9 mouse cellular contexts compared by ENCODE assay signal in the genomic region with DNA sequence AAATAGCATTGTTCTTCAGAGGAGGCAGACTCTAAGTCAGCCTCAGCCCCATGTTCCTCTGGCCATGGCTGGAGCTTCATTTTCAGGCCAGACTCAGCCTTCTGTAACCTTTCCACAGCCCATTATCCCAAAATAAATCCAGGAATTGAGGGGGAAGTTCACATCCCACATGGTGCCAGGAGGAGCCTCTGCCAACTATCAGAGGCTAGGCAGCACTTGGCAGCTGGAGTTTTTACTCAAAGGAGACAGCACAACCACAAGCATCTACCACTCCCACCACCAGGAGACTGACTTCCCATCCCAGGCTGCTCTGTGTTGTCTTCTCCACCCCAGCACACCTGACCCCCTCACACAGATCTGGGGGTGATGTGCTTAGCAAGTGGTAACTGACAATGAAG.
DNase-seq lines count a peak whose midpoint lies in the region; ATAC-seq and TF ChIP-seq lines count a peak whose summit lies in the region.
"Had no signal": no experiment of that assay in that cellular context is flagged by ENCODE, and none has a peak within 500 bp of the region (broad histone marks: within the 10 kb centered on the region; RNA-seq: fewer than 3 reads in every experiment).

No protein-coding gene starts in this region.

- H3K4me1 ChIP-seq in heart, adult 2 months (ENCODE audit: control insufficient read depth, insufficient read depth, low read length) = peaks cover 12% of the 10 kb centered on the region
- peaks cover 34% of the 10 kb centered on the region for H3K4me1 ChIP-seq in forebrain, postnatal 0 days (ENCODE audit: insufficient read depth)
- peaks cover 67% of the 10 kb centered on the region for H3K4me1 ChIP-seq in limb, embryonic 12.5 days (replicated peaks)

- no peaks in the 10 kb centered on the region for H3K36me3 ChIP-seq in heart, adult 2 months (ENCODE audit: control insufficient read depth, insufficient read depth, low read length)
- no peaks in the 10 kb centered on the region for H3K36me3 ChIP-seq in forebrain, postnatal 0 days (ENCODE audit: insufficient read depth)
- H3K36me3 ChIP-seq in limb, embryonic 12.5 days = no peaks in the 10 kb centered on the region

- H3K9me3 ChIP-seq in forebrain, postnatal 0 days (ENCODE audit: low read length) = no peaks in the 10 kb centered on the region
- no peaks in the 10 kb centered on the region for H3K9me3 ChIP-seq in limb, embryonic 12.5 days

- ATAC-seq in forebrain, postnatal 0 days = no peak
- ATAC-seq in limb, embryonic 12.5 days (ENCODE audit: insufficient number of reproducible peaks, insufficient read depth, low FRiP score, low TSS enrichment, low read depth) = no peak
- no peak for ATAC-seq in megakaryocyte, adult 5-6 weeks (ENCODE audit: poor library complexity, severe bottlenecking)

- DNase-seq in heart, adult 2 months = no peak
- no peak for DNase-seq in heart, adult 8-10 months (ENCODE audit: low spot score)
- DNase-seq in Muller cell, postnatal 12 days (ENCODE audit: inconsistent ontology term) = peak; percentile 55
- no peak for DNase-seq in forebrain, postnatal 0 days
- no peak for DNase-seq in natural killer cell, adult 2 months (ENCODE audit: low spot score in 2 of 2)
- DNase-seq in kidney, postnatal 25 days = no peak

- TF ChIP-seq POLR2A in heart, adult 2 months (IDR thresholded peaks at IDR 0.05; ENCODE audit: insufficient read depth, low read depth, low read length) = no peak

- H3K79me2 ChIP-seq in heart, adult 2 months (replicated peaks; ENCODE audit: control insufficient read depth, insufficient read depth, low read length) = no peaks in the 10 kb centered on the region

- TF ChIP-seq EP300 in heart, adult 2 months (IDR thresholded peaks at IDR 0.05; ENCODE audit: insufficient read depth, low read depth, low read length) = no peak

- H3K9ac ChIP-seq in heart, adult 2 months (ENCODE audit: low read depth, low read length) = no peak overlapping the region
- H3K9ac ChIP-seq in forebrain, postnatal 0 days = 0 out of 2 replicates have a peak overlapping the region, but pooled peaks have one; percentile 11
- H3K9ac ChIP-seq in limb, embryonic 12.5 days (replicated peaks) = 0 out of 2 replicates have a peak overlapping the region, but pooled peaks have one; percentile 2

- no peak overlapping the region for H3K4me2 ChIP-seq in forebrain, postnatal 0 days (ENCODE audit: low read depth)
- peak overlapping the region; percentile 47 for H3K4me2 ChIP-seq in limb, embryonic 12.5 days

- intact Hi-C loops in heart, adult 2 months (cut with DNase I) = loop anchor here (2.0 kb wide), 1 partner anchor 18 kb away; no protein-coding TSS in a partner anchor

- H3K4me3 ChIP-seq in heart, adult 2 months = no peak overlapping the region
- no peak overlapping the region for H3K4me3 ChIP-seq in forebrain, postnatal 0 days (ENCODE audit: low read depth, low read length)
- H3K4me3 ChIP-seq in limb, embryonic 12.5 days (replicated peaks) = no peak overlapping the region

- H3K27ac ChIP-seq in heart, adult 2 months = no peak overlapping the region
- no peak overlapping the region for H3K27ac ChIP-seq in forebrain, postnatal 0 days (ENCODE audit: low read depth, low read length)
- H3K27ac ChIP-seq in limb, embryonic 12.5 days = peak overlapping the region; percentile 98

- no peaks in the 10 kb centered on the region for H3K27me3 ChIP-seq in heart, adult 2 months (ENCODE audit: control insufficient read depth, insufficient read depth, low read length)
- H3K27me3 ChIP-seq in forebrain, postnatal 0 days (ENCODE audit: insufficient read depth, low read length) = no peaks in the 10 kb centered on the region
- H3K27me3 ChIP-seq in limb, embryonic 12.5 days = no peaks in the 10 kb centered on the region; the same call in 1 of the 2 replicates
- H3K27me3 ChIP-seq: CH12.LX had no signal

- TF ChIP-seq CTCF in heart, adult 2 months (IDR thresholded peaks at IDR 0.05) = 0 out of 2 replicates have a peak, but pooled peaks have one; percentile 2
- no peak for TF ChIP-seq CTCF in forebrain, postnatal 0 days (IDR thresholded peaks at IDR 0.05; ENCODE audit: low read depth)
